Mouse (Mus musculus) neutrophil, adult 5-6 weeks (primary cell): ENCODE results near the gene Lrr1. TPM values are rescaled to one million over a fixed set of nuclear protein-coding genes. Genes with fewer than 3 reads are reported as not detected.
"Not testable (repeated sequence)": the region's sequence is repeated elsewhere in the genome, so short reads cannot be mapped to it uniquely, and the experiment has no call there.

ENCODE experiments used
- ATAC-seq: fragments of 151-379, 151-347 bp; 2 replicates; pipeline ENCODE4 v1.8.0; 2017; ENCODE audit warnings: mild to moderate bottlenecking, moderate TSS enrichment; ENCODE audit not compliant: insufficient number of reproducible peaks, poor library complexity, low FRiP score, severe bottlenecking; ENCODE audit errors: extremely low read depth
- total RNA-seq: library from RNA; stranded (forward); fragments of 200-1000 nt; gene quantifications from 2 replicates; pipeline ENCODE4 v1.2.3, GENCODE M21; 2017

Lrr1 gene
- total RNA-seq, 1 experiment from 2014 or later = not detected

- peak; percentile 59 for ATAC-seq
Measured at GRCm38 (mm10) chr12:69159578-69159940, 9.1 kb upstream of the Lrr1 start.

GRCm38 (mm10) chr12:69160677-69161076 is 7.9 kb upstream of the Lrr1 start:
- not testable (repeated sequence) for ATAC-seq

- not testable (repeated sequence) for ATAC-seq
Measured at GRCm38 (mm10) chr12:69163586-69163985, 5.0 kb upstream of the Lrr1 start.

GRCm38 (mm10) chr12:69164904-69165303 is 3.7 kb upstream of the Lrr1 start:
- no peak for ATAC-seq

- not testable (repeated sequence) for ATAC-seq
Measured at GRCm38 (mm10) chr12:69166861-69167581, 1.6 kb upstream of the Lrr1 start.

- ATAC-seq = no peak; the same call in 1 of the 2 replicates
Measured at GRCm38 (mm10) chr12:69167656-69168460, 756 bp upstream of the Lrr1 start.

- no peak for ATAC-seq
Measured at GRCm38 (mm10) chr12:69171307-69171706, 2.7 kb downstream of the Lrr1 start.

- ATAC-seq = no peak
Measured at GRCm38 (mm10) chr12:69175975-69176374, 7.4 kb downstream of the Lrr1 start.

- no peak for ATAC-seq
Measured at GRCm38 (mm10) chr12:69177526-69177925, 8.9 kb downstream of the Lrr1 start.

GRCm38 (mm10) chr12:69179371-69179770 is 10.8 kb downstream of the Lrr1 start:
- ATAC-seq = no peak

- ATAC-seq = no peak
Measured at GRCm38 (mm10) chr12:69181800-69182199, 13.2 kb downstream of the Lrr1 start.

- ATAC-seq = peak; percentile 94
Measured at GRCm38 (mm10) chr12:69183583-69184308, 15.1 kb downstream of the Lrr1 start, which contains the start of the genes Rpl36al and Mgat2. Gene Rpl36al (minus strand): TSS chr12:69184083. Gene Mgat2 (plus strand): TSS chr12:69184157.

- peak; percentile 21; the same call in 1 of the 2 replicates for ATAC-seq
Measured at GRCm38 (mm10) chr12:69184342-69185295, 16.0 kb downstream of the Lrr1 start.

GRCm38 (mm10) chr12:69185371-69185770 is 16.8 kb downstream of the Lrr1 start:
- ATAC-seq = no peak

- ATAC-seq = no peak
Measured at GRCm38 (mm10) chr12:69186811-69187471, 18.3 kb downstream of the Lrr1 start.

GRCm38 (mm10) chr12:69190074-69190473 is 21.5 kb downstream of the Lrr1 start:
- no peak for ATAC-seq

- 0 out of 2 replicates have a peak, but pooled peaks have one; percentile 44 for ATAC-seq
Measured at GRCm38 (mm10) chr12:69190522-69190921, 21.9 kb downstream of the Lrr1 start.

GRCm38 (mm10) chr12:69191396-69191795 is 22.8 kb downstream of the Lrr1 start:
- ATAC-seq = no peak
